Mouse (Mus musculus) midbrain, embryonic 12.5 days (tissue): Measurements from ENCODE around the gene Gm5148. TPM values are rescaled to one million over a fixed set of nuclear protein-coding genes. Genes with fewer than 3 reads are reported as not detected.

Source experiments
- ATAC-seq: fragments of 200-750 bp; cut with Nextera tagmentation; 2 replicates; pipeline ENCODE4 v1.8.0; 2017; ENCODE audit warnings: low read depth, moderate TSS enrichment, moderate library complexity; ENCODE audit not compliant: low FRiP score
- H3K27ac ChIP-seq: fragments of 300-500 bp; sonication (generic); replicated peaks from 2 replicates; pipeline ENCODE4 v1.5.1; 2016; ENCODE audit warnings: mild to moderate bottlenecking
- H3K27me3 ChIP-seq: fragments of 300-500 bp; sonication (generic); 2 replicates; pipeline ENCODE4 v1.6.1; 2016; ENCODE audit warnings: mild to moderate bottlenecking
- H3K36me3 ChIP-seq: fragments of 300-500 bp; sonication (generic); 2 replicates; pipeline ENCODE4 v1.6.1; 2016
- H3K4me1 ChIP-seq: fragments of 300-500 bp; sonication (generic); 2 replicates; pipeline ENCODE4 v1.6.1; 2016
- H3K4me2 ChIP-seq: fragments of 300-500 bp; sonication (generic); replicated peaks from 2 replicates; pipeline ENCODE4 v1.6.1; 2016; ENCODE audit warnings: mild to moderate bottlenecking, moderate library complexity
- H3K4me3 ChIP-seq: fragments of 300-500 bp; sonication (generic); 2 replicates; pipeline ENCODE4 v1.5.1; 2016; ENCODE audit warnings: mild to moderate bottlenecking
- H3K9ac ChIP-seq: fragments of 300-500 bp; sonication (generic); replicated peaks from 2 replicates; pipeline ENCODE4 v1.6.1; 2016; ENCODE audit warnings: mild to moderate bottlenecking, moderate library complexity
- H3K9me3 ChIP-seq: fragments of 300-500 bp; sonication (generic); 2 replicates; pipeline ENCODE4 v1.6.1; 2016; ENCODE audit warnings: mild to moderate bottlenecking
- WGBS: fragments of 180-500 bp; shearing (Covaris S2); methylation state at CpG from one replicate; pipeline ENCODE4 v1.1.7; 2016; 5-methylcytosine and 5-hydroxymethylcytosine counted together
- polyA plus RNA-seq: library from polyadenylated mRNA; unstranded; fragments of >200 nt; fragmentation: Nextera tagmentation; extraction: Ambion mirVana; gene quantifications from 2 replicates; pipeline ENCODE4 v1.2.1, GENCODE M21; 2016

The Gm5148 gene
- polyA plus RNA-seq, 1 experiment from 2014 or later = 3.3 TPM

GRCm38 (mm10) chr3:37675056-37675525 lies 49.2 kb downstream of the Gm5148 start:
- no peak overlapping the region for H3K27ac ChIP-seq
- H3K4me3 ChIP-seq = no peak overlapping the region
- H3K9ac ChIP-seq = no peak overlapping the region
- no peaks in the 10 kb centered on the region for H3K9me3 ChIP-seq
- 85% methylated on average over 11 of the region's 11 CpGs for WGBS
- no peak overlapping the region for H3K4me2 ChIP-seq
- no peak for ATAC-seq
- H3K4me1 ChIP-seq = peaks cover 24% of the 10 kb centered on the region
- no peaks in the 10 kb centered on the region for H3K36me3 ChIP-seq
- H3K27me3 ChIP-seq = peaks cover 77% of the 10 kb centered on the region

DNA sequence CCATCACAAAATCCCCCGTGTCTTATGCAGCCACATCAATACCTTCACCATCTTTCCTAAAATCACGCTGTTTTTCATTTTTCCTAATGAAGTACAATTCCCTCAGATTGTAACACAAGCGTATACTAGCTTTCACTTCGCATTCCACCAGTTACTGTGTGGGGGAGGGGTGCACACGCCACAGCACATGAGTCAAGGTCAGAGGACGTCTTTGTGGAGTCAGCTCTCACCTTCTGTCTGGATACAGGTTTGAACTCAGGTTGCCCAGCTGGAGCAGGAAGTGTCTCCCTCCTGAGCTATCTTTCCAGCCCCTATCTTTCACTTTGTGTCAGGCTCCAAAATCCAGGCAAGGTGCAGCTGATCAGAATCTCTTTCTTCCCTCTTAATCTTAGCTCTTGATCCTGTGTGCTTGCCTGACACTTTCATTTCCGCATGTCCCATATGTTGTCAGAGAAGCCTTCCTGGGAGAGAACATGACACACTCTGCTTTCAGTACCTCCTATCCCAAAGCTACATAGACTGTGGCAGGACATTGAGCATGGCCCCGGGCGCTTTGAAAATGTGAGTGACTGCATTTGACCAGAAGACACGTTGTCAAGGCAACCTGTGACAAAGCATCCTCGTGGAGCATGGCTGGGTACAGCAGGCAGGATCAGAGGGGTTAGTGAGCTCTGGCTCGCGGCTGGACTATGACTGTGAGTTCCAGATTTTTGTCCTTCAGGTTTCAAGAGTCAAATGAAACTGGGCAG lies 50.6 kb downstream of the Gm5148 start:
- peak overlapping the region; percentile 7; the same call in 1 of the 2 replicates for H3K4me2 ChIP-seq
- H3K27me3 ChIP-seq = peaks cover 89% of the 10 kb centered on the region
- H3K9ac ChIP-seq = no peak overlapping the region
- WGBS = 31% methylated on average over 13 of the region's 13 CpGs
- peaks cover 24% of the 10 kb centered on the region for H3K4me1 ChIP-seq
- peaks cover 10% of the 10 kb centered on the region for H3K9me3 ChIP-seq
- H3K27ac ChIP-seq = no peak overlapping the region
- no peaks in the 10 kb centered on the region for H3K36me3 ChIP-seq
- peak; percentile 78 for ATAC-seq
- no peak overlapping the region for H3K4me3 ChIP-seq

- 7% methylated on average over 15 of the region's 15 CpGs for WGBS
- peaks cover 13% of the 10 kb centered on the region for H3K9me3 ChIP-seq
- H3K36me3 ChIP-seq = no peaks in the 10 kb centered on the region
- H3K4me3 ChIP-seq = no peak overlapping the region
- peak overlapping the region; percentile 49; the same call in 1 of the 2 replicates for H3K27ac ChIP-seq
- ATAC-seq = peak; percentile 67; the same call in 1 of the 2 replicates
- peaks cover 88% of the 10 kb centered on the region for H3K27me3 ChIP-seq
- peak overlapping the region; percentile 25 for H3K4me2 ChIP-seq
- no peak overlapping the region for H3K9ac ChIP-seq
- H3K4me1 ChIP-seq = peaks cover 24% of the 10 kb centered on the region
Observed at GRCm38 (mm10) chr3:37672266-37673040, 51.8 kb downstream of the Gm5148 start.

GRCm38 (mm10) chr3:37669100-37669499 lies 55.2 kb downstream of the Gm5148 start:
- Histone ChIP-seq H3K9ac (no peak overlapping the region), H3K9me3 (peaks cover 13% of the 10 kb centered on the region), H3K4me2 (no peak overlapping the region), H3K36me3 (no peaks in the 10 kb centered on the region), H3K27me3 (peaks cover 81% of the 10 kb centered on the region), H3K27ac (no peak overlapping the region), H3K4me3 (no peak overlapping the region), H3K4me1 (peaks cover 35% of the 10 kb centered on the region)
- no peak for ATAC-seq
- 96% methylated on average over 20 of the region's 20 CpGs for WGBS

- ATAC-seq = no peak
- 94% methylated on average over 12 of the region's 12 CpGs for WGBS
- no peak overlapping the region for H3K4me2 ChIP-seq
- no peak overlapping the region for H3K27ac ChIP-seq
- H3K9ac ChIP-seq = no peak overlapping the region
- H3K9me3 ChIP-seq = peaks cover 13% of the 10 kb centered on the region
- H3K4me1 ChIP-seq = peaks cover 31% of the 10 kb centered on the region
- peaks cover 77% of the 10 kb centered on the region for H3K27me3 ChIP-seq
- H3K36me3 ChIP-seq = no peaks in the 10 kb centered on the region
- H3K4me3 ChIP-seq = no peak overlapping the region
Observed at GRCm38 (mm10) chr3:37668652-37669051, 55.6 kb downstream of the Gm5148 start.

- Histone ChIP-seq H3K9me3 (peaks cover 13% of the 10 kb centered on the region), H3K27ac (no peak overlapping the region), H3K4me2 (no peak overlapping the region), H3K27me3 (peaks cover 71% of the 10 kb centered on the region), H3K4me1 (peaks cover 22% of the 10 kb centered on the region), H3K4me3 (no peak overlapping the region), H3K36me3 (no peaks in the 10 kb centered on the region), H3K9ac (no peak overlapping the region)
- no peak for ATAC-seq
- WGBS = 34% methylated on average over 7 of the region's 7 CpGs
Observed at GRCm38 (mm10) chr3:37667736-37668135, 56.6 kb downstream of the Gm5148 start.

DNA sequence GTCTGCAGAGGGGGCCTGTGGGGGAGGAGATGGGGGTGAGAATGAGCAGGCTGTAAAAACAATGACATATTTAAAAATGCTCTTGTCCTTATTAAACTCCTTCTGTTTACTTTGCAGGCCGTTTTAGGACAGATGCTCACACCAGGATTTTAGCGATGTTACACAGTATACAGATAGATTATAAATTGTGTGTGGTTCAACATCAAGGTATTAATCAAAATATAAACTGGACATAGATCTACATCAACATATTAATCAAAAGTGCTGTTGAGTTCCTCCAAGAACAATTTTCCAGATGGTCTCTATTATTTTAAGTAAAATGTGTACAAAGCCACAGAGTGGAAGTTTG lies 57.2 kb downstream of the Gm5148 start:
- H3K4me3 ChIP-seq = no peak overlapping the region
- peak overlapping the region; percentile 66 for H3K27ac ChIP-seq
- 22% methylated on average over 2 of the region's 2 CpGs for WGBS
- H3K9me3 ChIP-seq = peaks cover 13% of the 10 kb centered on the region
- H3K9ac ChIP-seq = no peak overlapping the region; the same call in 1 of the 2 replicates
- peaks cover 73% of the 10 kb centered on the region for H3K27me3 ChIP-seq
- no peaks in the 10 kb centered on the region for H3K36me3 ChIP-seq
- ATAC-seq = no peak
- H3K4me1 ChIP-seq = peaks cover 16% of the 10 kb centered on the region
- no peak overlapping the region for H3K4me2 ChIP-seq

GRCm38 (mm10) chr3:37666291-37667118 lies 57.8 kb downstream of the Gm5148 start:
- peak; percentile 95 for ATAC-seq
- Histone ChIP-seq H3K9ac (no peak overlapping the region; the same call in 1 of the 2 replicates), H3K4me1 (peaks cover 14% of the 10 kb centered on the region), H3K4me3 (no peak overlapping the region), H3K36me3 (no peaks in the 10 kb centered on the region), H3K27me3 (peaks cover 74% of the 10 kb centered on the region), H3K27ac (peak overlapping the region; percentile 66), H3K4me2 (0 out of 2 replicates have a peak overlapping the region, but pooled peaks have one; percentile 1), H3K9me3 (peaks cover 13% of the 10 kb centered on the region)
- WGBS = 10% methylated on average over 9 of the region's 9 CpGs

Other genes with a start within 250 kb of the Gm5148 start
- gene Spry1, start 84.5 kb downstream of the Gm5148 start, polyA plus RNA-seq = 7.9 and 8.3 TPM in 2 replicates